Mouse (Mus musculus): ENCODE results near the gene Fkbp1b. TPM values are rescaled to one million over a fixed set of nuclear protein-coding genes. Genes with fewer than 3 reads are reported as not detected.
A peak's percentile ranks its signal among the peaks of the same experiment; 100 is the strongest.

The Fkbp1b gene
- polyA plus RNA-seq, 1 experiment from 2014 or later: 56.7 TPM

- 75% methylated on average over 5 of the region's 5 CpGs for WGBS
- H3K36me3 ChIP-seq: no peaks in the 10 kb centered on the region
- no peak for ATAC-seq (ENCODE audit: low FRiP score, low read depth)
- no peak overlapping the region for H3K9ac ChIP-seq
- H3K4me3 ChIP-seq: no peak overlapping the region
- no peaks in the 10 kb centered on the region for H3K9me3 ChIP-seq
- H3K27me3 ChIP-seq (replicated peaks): peaks cover 10% of the 10 kb centered on the region
- H3K27ac ChIP-seq: no peak overlapping the region
- peaks cover 7% of the 10 kb centered on the region for H3K4me1 ChIP-seq
- H3K4me2 ChIP-seq (replicated peaks): no peak overlapping the region
Measured at GRCm38 (mm10) chr12:4872983-4873477, 31.6 kb upstream of the Fkbp1b start.

- Histone ChIP-seq H3K9ac (no peak overlapping the region), H3K4me1 (peaks cover 7% of the 10 kb centered on the region), H3K27ac (no peak overlapping the region), H3K27me3 (replicated peaks) (peaks cover 10% of the 10 kb centered on the region), H3K9me3 (no peaks in the 10 kb centered on the region), H3K36me3 (no peaks in the 10 kb centered on the region), H3K4me2 (replicated peaks) (no peak overlapping the region), H3K4me3 (no peak overlapping the region)
- 66% methylated on average over 4 of the region's 4 CpGs for WGBS
- ATAC-seq (ENCODE audit: low FRiP score, low read depth): no peak
Measured at GRCm38 (mm10) chr12:4872273-4872672, 30.9 kb upstream of the Fkbp1b start.

GRCm38 (mm10) chr12:4871260-4871659, 29.9 kb upstream of the Fkbp1b start:
- Histone ChIP-seq H3K27ac (no peak overlapping the region), H3K4me2 (replicated peaks) (no peak overlapping the region), H3K4me1 (peaks cover 7% of the 10 kb centered on the region), H3K4me3 (no peak overlapping the region), H3K9me3 (no peaks in the 10 kb centered on the region), H3K27me3 (replicated peaks) (peaks cover 10% of the 10 kb centered on the region), H3K9ac (no peak overlapping the region), H3K36me3 (no peaks in the 10 kb centered on the region)
- ATAC-seq (ENCODE audit: low FRiP score, low read depth): no peak
- 89% methylated on average over 5 of the region's 5 CpGs for WGBS

GRCm38 (mm10) chr12:4868924-4869323, 27.5 kb upstream of the Fkbp1b start:
- ATAC-seq (ENCODE audit: low FRiP score, low read depth): no peak
- 85% methylated on average over 8 of the region's 8 CpGs for WGBS
- H3K36me3 ChIP-seq: no peaks in the 10 kb centered on the region
- H3K9ac ChIP-seq: no peak overlapping the region
- H3K9me3 ChIP-seq: no peaks in the 10 kb centered on the region
- H3K4me1 ChIP-seq: peaks cover 6% of the 10 kb centered on the region
- no peak overlapping the region for H3K4me3 ChIP-seq
- H3K4me2 ChIP-seq (replicated peaks): no peak overlapping the region
- peaks cover 9% of the 10 kb centered on the region for H3K27me3 ChIP-seq (replicated peaks)
- no peak overlapping the region for H3K27ac ChIP-seq

- peaks cover 10% of the 10 kb centered on the region for H3K4me1 ChIP-seq
- H3K9me3 ChIP-seq: no peaks in the 10 kb centered on the region
- no peak overlapping the region for H3K4me2 ChIP-seq (replicated peaks)
- H3K9ac ChIP-seq: no peak overlapping the region
- H3K27me3 ChIP-seq (replicated peaks): no peaks in the 10 kb centered on the region
- ATAC-seq (ENCODE audit: low FRiP score, low read depth): no peak
- no peak overlapping the region for H3K4me3 ChIP-seq
- WGBS: 82% methylated on average over 4 of the region's 4 CpGs
- H3K36me3 ChIP-seq: no peaks in the 10 kb centered on the region
- H3K27ac ChIP-seq: no peak overlapping the region
Measured at GRCm38 (mm10) chr12:4864338-4864690, 22.9 kb upstream of the Fkbp1b start.

GRCm38 (mm10) chr12:4863654-4864337, 22.4 kb upstream of the Fkbp1b start:
- Histone ChIP-seq H3K27ac (no peak overlapping the region), H3K9ac (no peak overlapping the region), H3K9me3 (no peaks in the 10 kb centered on the region), H3K27me3 (replicated peaks) (no peaks in the 10 kb centered on the region), H3K4me2 (replicated peaks) (no peak overlapping the region), H3K36me3 (no peaks in the 10 kb centered on the region), H3K4me1 (peaks cover 10% of the 10 kb centered on the region), H3K4me3 (no peak overlapping the region)
- ATAC-seq (ENCODE audit: low FRiP score, low read depth): no peak
- 77% methylated on average over 4 of the region's 4 CpGs for WGBS

GRCm38 (mm10) chr12:4862672-4863071, 21.3 kb upstream of the Fkbp1b start:
- Histone ChIP-seq H3K36me3 (no peaks in the 10 kb centered on the region), H3K27me3 (replicated peaks) (no peaks in the 10 kb centered on the region), H3K9me3 (no peaks in the 10 kb centered on the region), H3K9ac (no peak overlapping the region), H3K4me3 (no peak overlapping the region), H3K4me2 (replicated peaks) (no peak overlapping the region), H3K27ac (no peak overlapping the region), H3K4me1 (peaks cover 10% of the 10 kb centered on the region)
- ATAC-seq (ENCODE audit: low FRiP score, low read depth): no peak
- 87% methylated on average over 4 of the region's 4 CpGs for WGBS

- no peak overlapping the region for H3K9ac ChIP-seq
- WGBS: 41% methylated on average over 11 of the region's 11 CpGs
Measured at GRCm38 (mm10) chr12:4859241-4859914, 18.0 kb upstream of the Fkbp1b start.

GRCm38 (mm10) chr12:4856834-4857233, 15.4 kb upstream of the Fkbp1b start:
- 93% methylated on average over 2 of the region's 2 CpGs for WGBS
- Histone ChIP-seq H3K4me1 (peaks cover 5% of the 10 kb centered on the region), H3K4me2 (replicated peaks) (no peak overlapping the region), H3K9ac (no peak overlapping the region), H3K27me3 (replicated peaks) (no peaks in the 10 kb centered on the region), H3K36me3 (peaks cover 17% of the 10 kb centered on the region; the same call in 1 of the 2 replicates), H3K9me3 (no peaks in the 10 kb centered on the region), H3K27ac (no peak overlapping the region), H3K4me3 (no peak overlapping the region)
- ATAC-seq (ENCODE audit: low FRiP score, low read depth): no peak

More at GRCm38 (mm10) chr12:4859241-4859914, 18.0 kb upstream of the Fkbp1b start:
- ATAC-seq (ENCODE audit: low FRiP score, low read depth): peak; percentile 83
- Histone ChIP-seq H3K27me3 (replicated peaks) (no peaks in the 10 kb centered on the region), H3K4me1 (peaks cover 10% of the 10 kb centered on the region), H3K36me3 (peaks cover 6% of the 10 kb centered on the region; the same call in 1 of the 2 replicates), H3K4me2 (replicated peaks) (no peak overlapping the region), H3K27ac (0 out of 2 replicates have a peak overlapping the region, but pooled peaks have one; percentile 20), H3K9me3 (no peaks in the 10 kb centered on the region), H3K4me3 (no peak overlapping the region)

- Histone ChIP-seq H3K27ac (no peak overlapping the region), H3K9me3 (no peaks in the 10 kb centered on the region), H3K4me1 (peaks cover 5% of the 10 kb centered on the region), H3K4me3 (no peak overlapping the region), H3K36me3 (peaks cover 23% of the 10 kb centered on the region; the same call in 1 of the 2 replicates), H3K9ac (no peak overlapping the region), H3K4me2 (replicated peaks) (no peak overlapping the region), H3K27me3 (replicated peaks) (no peaks in the 10 kb centered on the region)
- 99% methylated on average over 5 of the region's 5 CpGs for WGBS
- no peak for ATAC-seq (ENCODE audit: low FRiP score, low read depth)
Measured at GRCm38 (mm10) chr12:4856160-4856559, 14.8 kb upstream of the Fkbp1b start.

GRCm38 (mm10) chr12:4843741-4844140, 2.4 kb upstream of the Fkbp1b start:
- no peak overlapping the region for H3K27ac ChIP-seq
- H3K9me3 ChIP-seq: no peaks in the 10 kb centered on the region
- H3K36me3 ChIP-seq: no peaks in the 10 kb centered on the region
- 0 out of 2 replicates have a peak, but pooled peaks cover 20% of the 10 kb centered on the region for H3K27me3 ChIP-seq (replicated peaks)
- WGBS: under 1% methylated on average over 12 of the region's 12 CpGs
- H3K4me1 ChIP-seq: peaks cover 11% of the 10 kb centered on the region
- peak; percentile 44; the same call in 1 of the 2 replicates for ATAC-seq (ENCODE audit: low FRiP score, low read depth)
- H3K9ac ChIP-seq: peak overlapping the region; percentile 53
- peak overlapping the region; percentile 67 for H3K4me3 ChIP-seq
- peak overlapping the region; percentile 81 for H3K4me2 ChIP-seq (replicated peaks)

GRCm38 (mm10) chr12:4842890-4843597, 1.7 kb upstream of the Fkbp1b start, which contains the start of gene Wdcp:
Gene Wdcp (plus strand): TSS chr12:4843303.
- Histone ChIP-seq H3K4me1 (peaks cover 11% of the 10 kb centered on the region), H3K9ac (peak within 1 kb of the TSS; percentile 53), H3K27ac (peak within 1 kb of the TSS; percentile 37), H3K4me3 (peak within 1 kb of the TSS; percentile 67), H3K9me3 (no peaks in the 10 kb centered on the region), H3K36me3 (no peaks in the 10 kb centered on the region), H3K27me3 (replicated peaks) (0 out of 2 replicates have a peak, but pooled peaks cover 20% of the 10 kb centered on the region), H3K4me2 (replicated peaks) (peak within 1 kb of the TSS; percentile 81)
- ATAC-seq (ENCODE audit: low FRiP score, low read depth): peak; percentile 93
- under 1% methylated on average over 30 of the region's 30 CpGs for WGBS
